Mouse (Mus musculus) testis, adult 2 months (tissue): ENCODE data around the gene Utp11.
"Not testable (repeated sequence)": the region's sequence is repeated elsewhere in the genome, so short reads cannot be mapped to it uniquely, and the experiment has no call there.

Source experiments
- CTCF ChIP-seq: fragments of 200-500 bp; IDR thresholded peaks from 2 replicates; pipeline ENCODE4 v1.5.1; 2012; ENCODE audit warnings: low read depth, mild to moderate bottlenecking, inconsistent platforms, low read length, moderate library complexity; ENCODE audit not compliant: control insufficient read depth, insufficient read depth, insufficient replicate concordance
- POLR2A ChIP-seq: fragments of 200-500 bp; IDR thresholded peaks from 2 replicates; pipeline ENCODE4 v1.6.1; 2012; ENCODE audit warnings: low read depth, mild to moderate bottlenecking, inconsistent platforms, low read length, moderate library complexity; ENCODE audit not compliant: control insufficient read depth

DNA sequence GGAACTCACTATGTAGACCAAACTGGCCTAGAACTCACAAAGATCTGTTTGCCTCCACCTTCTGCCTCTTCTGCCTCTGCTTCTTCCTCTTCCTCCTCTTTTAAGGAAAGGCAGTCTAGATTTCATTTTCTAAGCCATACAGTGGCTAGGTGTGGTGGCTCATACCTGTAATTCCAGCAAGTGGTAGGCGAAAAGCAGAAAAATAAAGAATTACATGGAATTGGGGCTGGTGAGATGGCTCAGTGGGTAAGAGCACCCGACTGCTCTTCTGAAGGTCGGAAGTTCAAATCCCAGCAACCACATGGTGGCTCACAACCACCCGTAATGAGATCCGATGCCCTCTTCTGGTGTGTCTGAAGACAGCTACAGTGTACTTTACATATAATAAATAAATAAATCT lies 20.4 kb upstream of the Utp11 start:
- not testable (repeated sequence) for TF ChIP-seq CTCF, POLR2A
